Mouse (Mus musculus) embryonic fibroblast, embryonic 13.5 days (primary cell): ENCODE measurements around the gene Mest. TPM values are rescaled to one million over a fixed set of nuclear protein-coding genes. Genes with fewer than 3 reads are reported as not detected.

Experiments used
- H3K27ac ChIP-seq: 2 replicates; pipeline ENCODE4 v1.5.1; 2012; ENCODE audit warnings: low read length, control low read depth, inconsistent platforms; ENCODE audit not compliant: insufficient read depth
- H3K4me1 ChIP-seq: 2 replicates; pipeline ENCODE4 v1.6.1; 2011; ENCODE audit warnings: low read length; ENCODE audit not compliant: control insufficient read depth, insufficient read depth
- H3K4me3 ChIP-seq: 2 replicates; pipeline ENCODE4 v1.5.1; 2011; ENCODE audit warnings: mild to moderate bottlenecking, control low read depth, low read length; ENCODE audit not compliant: insufficient read depth
- CTCF ChIP-seq: IDR thresholded peaks from 2 replicates; pipeline ENCODE4 v1.5.1; 2011; ENCODE audit warnings: mild to moderate bottlenecking, control low read depth, low read length, moderate library complexity, borderline replicate concordance; ENCODE audit not compliant: insufficient read depth
- POLR2A ChIP-seq: IDR thresholded peaks from 2 replicates; pipeline ENCODE4 v1.6.1; 2011; ENCODE audit warnings: low read depth, mild to moderate bottlenecking, control low read depth, low read length, moderate library complexity
- polyA plus RNA-seq: library from polyadenylated mRNA; stranded (reverse); fragments of >200 nt; gene quantifications from 2 replicates; pipeline ENCODE4 v1.2.4, GENCODE M21; 2011; ENCODE audit warnings: low read depth; ENCODE audit not compliant: missing spikeins, insufficient read length

Mest gene
- polyA plus RNA-seq, 1 experiment: 540 TPM

GRCm38 (mm10) chr6:30702881-30703280 is 20.5 kb upstream of the Mest start:
- H3K4me3 ChIP-seq: no peak overlapping the region
- no peak overlapping the region for H3K27ac ChIP-seq
- TF ChIP-seq POLR2A: no peak
- no peaks in the 10 kb centered on the region for H3K4me1 ChIP-seq

DNA sequence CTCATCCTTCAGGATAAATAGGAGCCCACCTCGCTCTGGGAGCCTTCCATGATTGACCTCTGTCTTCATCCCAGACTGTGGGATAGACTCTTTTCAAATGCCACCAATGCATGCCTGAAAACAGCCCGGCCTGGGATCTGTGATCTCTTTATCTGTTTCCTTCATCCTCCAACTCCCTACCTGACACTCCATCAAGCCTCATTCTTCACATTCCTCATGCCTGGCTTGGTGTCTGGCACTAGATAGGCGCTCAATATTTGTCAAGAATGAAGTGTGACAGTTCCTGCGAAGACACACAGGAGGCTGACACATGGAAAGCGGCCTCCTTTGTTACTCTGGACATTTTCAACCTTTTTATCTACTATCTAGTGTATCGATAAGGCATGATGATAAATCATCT is 19.9 kb upstream of the Mest start:
- Histone ChIP-seq H3K4me1 (no peaks in the 10 kb centered on the region), H3K4me3 (no peak overlapping the region), H3K27ac (no peak overlapping the region)
- TF ChIP-seq POLR2A (no peak), CTCF (no peak)

GRCm38 (mm10) chr6:30703977-30704602 is 19.3 kb upstream of the Mest start:
- no peak for TF ChIP-seq POLR2A
- TF ChIP-seq CTCF: no peak
- no peaks in the 10 kb centered on the region for H3K4me1 ChIP-seq
- H3K27ac ChIP-seq: no peak overlapping the region
- H3K4me3 ChIP-seq: no peak overlapping the region

DNA sequence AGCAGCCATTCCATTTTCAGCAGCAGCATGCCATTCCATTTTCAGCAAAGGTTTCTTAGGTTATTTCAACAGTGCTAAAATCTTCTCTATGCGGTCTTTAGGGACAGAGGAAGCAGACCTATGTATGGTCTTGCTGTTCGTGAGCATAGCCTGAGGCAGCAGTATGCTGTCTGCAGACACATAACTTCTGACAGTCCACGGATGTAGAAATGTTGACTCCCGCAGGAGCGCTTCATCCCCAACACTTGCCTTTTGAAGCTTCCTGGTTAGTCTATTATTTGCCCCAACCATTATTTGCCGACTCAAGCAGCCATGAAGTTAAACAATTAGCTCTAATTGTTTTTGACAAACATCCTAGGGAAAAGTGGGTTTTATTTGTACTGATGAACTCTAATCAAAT is 14.2 kb upstream of the Mest start:
- TF ChIP-seq CTCF: no peak
- TF ChIP-seq POLR2A: no peak
- Histone ChIP-seq H3K4me3 (no peak overlapping the region), H3K4me1 (no peaks in the 10 kb centered on the region), H3K27ac (no peak overlapping the region)

GRCm38 (mm10) chr6:30710371-30711364 is 12.7 kb upstream of the Mest start:
- TF ChIP-seq CTCF: no peak
- TF ChIP-seq POLR2A: no peak
- Histone ChIP-seq H3K27ac (no peak overlapping the region), H3K4me3 (no peak overlapping the region), H3K4me1 (no peaks in the 10 kb centered on the region)

- no peak overlapping the region for H3K27ac ChIP-seq
- H3K4me1 ChIP-seq: no peaks in the 10 kb centered on the region
- no peak overlapping the region for H3K4me3 ChIP-seq
- TF ChIP-seq POLR2A (no peak), CTCF (no peak)
These were observed 12.0 kb upstream of the Mest start for GRCm38 (mm10) chr6:30711365-30711763.

DNA sequence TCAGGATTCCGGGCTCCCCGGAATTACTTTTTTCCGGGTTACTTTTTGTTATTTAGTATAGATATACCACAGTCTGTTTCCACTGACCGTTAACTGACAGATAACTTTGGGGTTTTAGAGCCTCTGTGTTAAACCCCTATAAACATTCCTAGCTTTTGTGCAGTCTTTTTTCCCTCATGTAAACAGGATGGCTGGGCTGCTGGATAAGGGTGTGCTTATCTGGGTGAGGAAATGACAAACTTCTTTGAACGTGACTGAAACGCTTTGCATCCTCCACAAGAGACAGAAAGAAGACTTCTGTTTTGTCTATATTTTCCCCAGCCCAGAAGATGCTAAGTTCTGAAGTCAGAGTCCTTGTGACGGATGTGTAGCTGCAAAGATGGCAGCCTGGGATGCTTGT is 10.9 kb upstream of the Mest start:
- no peak for TF ChIP-seq POLR2A
- TF ChIP-seq CTCF: no peak
- Histone ChIP-seq H3K27ac (no peak overlapping the region), H3K4me1 (no peaks in the 10 kb centered on the region), H3K4me3 (no peak overlapping the region)

DNA sequence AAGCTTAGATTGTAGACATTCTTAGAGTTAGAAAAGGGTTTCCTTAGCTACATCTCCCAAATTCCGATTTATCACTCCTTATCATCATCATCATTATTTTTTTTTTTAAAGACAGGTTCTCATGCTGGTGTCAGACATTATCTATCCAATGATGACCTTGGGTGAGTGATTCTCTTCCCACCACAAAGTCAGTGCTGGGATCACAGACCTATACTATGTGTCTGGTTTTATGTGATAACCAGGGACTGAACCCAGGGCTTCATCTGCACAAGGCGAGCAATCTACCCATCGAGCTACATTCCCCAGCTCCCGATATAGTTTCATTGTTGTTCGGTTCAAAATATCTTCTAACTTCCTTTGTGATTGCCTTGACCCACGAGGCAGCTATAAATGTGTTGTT is 9.9 kb upstream of the Mest start:
- Histone ChIP-seq H3K27ac (no peak overlapping the region), H3K4me3 (no peak overlapping the region), H3K4me1 (no peaks in the 10 kb centered on the region)
- no peak for TF ChIP-seq POLR2A
- TF ChIP-seq CTCF: no peak

DNA sequence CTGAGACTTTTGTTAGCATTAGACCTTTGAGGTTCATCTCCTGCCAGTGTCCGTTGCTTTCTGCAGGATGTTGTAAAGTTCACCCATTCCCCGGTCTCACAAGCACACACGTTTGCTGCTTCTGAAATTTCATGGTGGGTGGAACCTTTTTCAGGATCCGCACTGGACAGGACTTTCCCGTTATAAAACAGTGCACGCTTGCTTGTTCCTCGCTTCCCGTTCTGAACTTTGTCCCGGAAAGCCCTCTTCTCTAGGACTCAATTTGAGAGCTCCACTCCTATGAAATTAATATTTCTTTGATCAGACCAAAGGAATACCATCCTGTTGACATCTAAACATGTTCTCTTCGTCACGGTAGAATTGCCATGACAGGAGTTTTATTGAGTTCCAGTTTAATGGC is 9.5 kb upstream of the Mest start:
- H3K27ac ChIP-seq: no peak overlapping the region
- H3K4me1 ChIP-seq: no peaks in the 10 kb centered on the region
- no peak overlapping the region for H3K4me3 ChIP-seq
- TF ChIP-seq POLR2A (no peak), CTCF (no peak)

GRCm38 (mm10) chr6:30714891-30715471 is 8.4 kb upstream of the Mest start:
- H3K4me3 ChIP-seq: no peak overlapping the region
- H3K27ac ChIP-seq: no peak overlapping the region
- no peak for TF ChIP-seq CTCF
- TF ChIP-seq POLR2A: no peak
- no peaks in the 10 kb centered on the region for H3K4me1 ChIP-seq
